Comparison of ENCODE assay signal across 18 mouse cellular contexts in genomic region chr6:40441755-40442154, GRCm38 (mm10). TPM values are rescaled to one million over a fixed set of nuclear protein-coding genes. Genes with fewer than 3 reads are reported as not detected.
DNase-seq lines count a peak whose midpoint lies in the region; ATAC-seq lines count a peak whose summit lies in the region.
"Had no signal": no experiment of that assay in that cellular context is flagged by ENCODE, and none has a peak within 500 bp of the region (broad histone marks: within the 10 kb centered on the region; RNA-seq: fewer than 3 reads in every experiment).

No protein-coding gene starts in this region.

- DNase-seq in limb, embryonic 11.5 days (ENCODE audit: low spot score): peak; percentile 13
- no peak for DNase-seq in limb, embryonic 10.5 days (ENCODE audit: low spot score)
- peak; percentile 20 for DNase-seq in thymus, postnatal 25 days
- no peak for DNase-seq in thymus, adult 18-20 months
- DNase-seq in ZHBTc4 (ENCODE audit: low read depth, low spot score): peak; percentile 22
- no peak for DNase-seq in embryo, embryonic 10.5 days (ENCODE audit: low spot score)
- DNase-seq: cerebellum, adult 8-10 months; gastrocnemius, postnatal 36 days; kidney, adult 2 months; kidney, postnatal 36 days; layer of hippocampus, postnatal 36 days had no signal

- no peak overlapping the region for H3K4me3 ChIP-seq in limb, embryonic 11.5 days (ENCODE audit: low read depth, low read length)
- no peak overlapping the region for H3K4me3 ChIP-seq in limb, embryonic 10.5 days
- H3K4me3 ChIP-seq: forebrain, embryonic 10.5 days; hindbrain, embryonic 10.5 days; limb, embryonic 13.5 days; lung, embryonic 15.5 days had no signal

- H3K4me2 ChIP-seq in limb, embryonic 11.5 days (ENCODE audit: low read depth, severe bottlenecking): no peak overlapping the region
- H3K4me2 ChIP-seq: limb, embryonic 13.5 days; lung, embryonic 15.5 days had no signal

- no peak overlapping the region for H3K9ac ChIP-seq in limb, embryonic 11.5 days (ENCODE audit: low read length)
- H3K9ac ChIP-seq: limb, embryonic 13.5 days; lung, embryonic 15.5 days had no signal

- no peaks in the 10 kb centered on the region for H3K4me1 ChIP-seq in limb, embryonic 11.5 days (ENCODE audit: control insufficient read depth, insufficient read depth, low read length)
- H3K4me1 ChIP-seq in limb, embryonic 10.5 days: peaks cover 14% of the 10 kb centered on the region; the same call in 1 of the 2 replicates
- H3K4me1 ChIP-seq: forebrain, embryonic 10.5 days; hindbrain, embryonic 10.5 days; limb, embryonic 13.5 days; lung, embryonic 15.5 days had no signal

- H3K36me3 ChIP-seq in limb, embryonic 11.5 days (ENCODE audit: control insufficient read depth, insufficient read depth, low read length): no peaks in the 10 kb centered on the region
- H3K36me3 ChIP-seq in limb, embryonic 10.5 days: no peaks in the 10 kb centered on the region
- H3K36me3 ChIP-seq: forebrain, embryonic 10.5 days; hindbrain, embryonic 10.5 days; limb, embryonic 13.5 days; lung, embryonic 15.5 days had no signal

- 43% methylated on average over 3 of the region's 3 CpGs for WGBS in limb, embryonic 11.5 days
- WGBS in limb, embryonic 10.5 days: 37% methylated on average over 3 of the region's 3 CpGs

- ATAC-seq in limb, embryonic 11.5 days (ENCODE audit: insufficient number of reproducible peaks, low FRiP score, low TSS enrichment, low read depth): no peak
- no peak for ATAC-seq in frontal cortex, adult (ENCODE audit: low TSS enrichment)

- H3K9me3 ChIP-seq in limb, embryonic 11.5 days (ENCODE audit: control insufficient read depth, low read length): no peaks in the 10 kb centered on the region
- H3K9me3 ChIP-seq in limb, embryonic 10.5 days (replicated peaks): no peaks in the 10 kb centered on the region
- H3K9me3 ChIP-seq: forebrain, embryonic 10.5 days; hindbrain, embryonic 10.5 days; limb, embryonic 13.5 days; lung, embryonic 15.5 days had no signal

- H3K27me3 ChIP-seq in limb, embryonic 11.5 days (ENCODE audit: control insufficient read depth, insufficient read depth, low read length): no peaks in the 10 kb centered on the region
- peaks cover 28% of the 10 kb centered on the region for H3K27me3 ChIP-seq in limb, embryonic 10.5 days (ENCODE audit: low read depth, poor library complexity, severe bottlenecking)

- no peak overlapping the region for H3K27ac ChIP-seq in limb, embryonic 11.5 days (replicated peaks; ENCODE audit: low read depth, low read length)
- no peak overlapping the region for H3K27ac ChIP-seq in limb, embryonic 10.5 days
- H3K27ac ChIP-seq: forebrain, embryonic 10.5 days; hindbrain, embryonic 10.5 days; limb, embryonic 13.5 days; lung, embryonic 15.5 days had no signal

RNA-seq across cellular contexts. Expression of gene Wee2, which starts 2.9 kb away (rescaled TPM):
- polyA plus RNA-seq in limb, embryonic 11.5 days (2014; fragmentation: Nextera tagmentation; extraction: Ambion mirVana): 0.07 TPM in 1 of 2 replicates, not detected in the other
- 0.18 and 0.26 TPM in 2 replicates for polyA plus RNA-seq in limb, embryonic 10.5 days (2016; fragmentation: Nextera tagmentation; extraction: Ambion mirVana)
- polyA plus RNA-seq: heart, embryonic 14.5 days; hindbrain, embryonic 10.5 days; kidney, adult 2 months; limb, embryonic 13.5 days; lung, embryonic 15.5 days; stomach, embryonic 16.5 days had no signal

RNA-seq across cellular contexts. Expression of gene E330009J07Rik, which starts 5.8 kb away (rescaled TPM):
- polyA plus RNA-seq in limb, embryonic 11.5 days (2014; fragmentation: Nextera tagmentation; extraction: Ambion mirVana): 12.4 and 14.6 TPM in 2 replicates
- polyA plus RNA-seq in limb, embryonic 10.5 days (2016; fragmentation: Nextera tagmentation; extraction: Ambion mirVana): 12.6 and 13.8 TPM in 2 replicates

RNA-seq across cellular contexts. Expression of gene Ssbp1, which starts 29.4 kb away (rescaled TPM):
- 177 and 179 TPM in 2 replicates for polyA plus RNA-seq in limb, embryonic 11.5 days (2014; fragmentation: Nextera tagmentation; extraction: Ambion mirVana)
- polyA plus RNA-seq in limb, embryonic 10.5 days (2016; fragmentation: Nextera tagmentation; extraction: Ambion mirVana): 212 and 220 TPM in 2 replicates

RNA-seq across cellular contexts. Expression of gene Tas2r137, which starts 49.3 kb away (rescaled TPM):
- not detected in 2 replicates for polyA plus RNA-seq in limb, embryonic 11.5 days (2014; fragmentation: Nextera tagmentation; extraction: Ambion mirVana)
- polyA plus RNA-seq in limb, embryonic 10.5 days (2016; fragmentation: Nextera tagmentation; extraction: Ambion mirVana): not detected in 2 replicates
- polyA plus RNA-seq: forebrain, embryonic 10.5 days; heart, embryonic 14.5 days; hindbrain, embryonic 10.5 days; kidney, adult 2 months; limb, embryonic 13.5 days; lung, embryonic 15.5 days; stomach, embryonic 16.5 days had no signal

RNA-seq across cellular contexts. Expression of gene Tas2r108, which starts 51.6 kb away (rescaled TPM):
- polyA plus RNA-seq in limb, embryonic 11.5 days (2014; fragmentation: Nextera tagmentation; extraction: Ambion mirVana): 0.15 TPM in 1 of 2 replicates, not detected in the other
- polyA plus RNA-seq in limb, embryonic 10.5 days (2016; fragmentation: Nextera tagmentation; extraction: Ambion mirVana): not detected in 2 replicates
- polyA plus RNA-seq: heart, embryonic 14.5 days; kidney, adult 2 months; limb, embryonic 13.5 days; lung, embryonic 15.5 days; stomach, embryonic 16.5 days had no signal

Comparison
In these comparisons a context has a peak if more than half of its experiments do, and no peak if none do; other contexts are left out.
1. DNase-seq: peak in limb, embryonic 11.5 days (single experiment), thymus, postnatal 25 days (single experiment) and ZHBTc4 (single experiment); none in limb, embryonic 10.5 days (single experiment), thymus, adult 18-20 months (0 of 2) and embryo, embryonic 10.5 days (single experiment).